Mouse (Mus musculus) liver, postnatal 0 days (tissue): ENCODE measurements around the gene Abracl. TPM values are rescaled to one million over a fixed set of nuclear protein-coding genes. Genes with fewer than 3 reads are reported as not detected.

Source experiments
- ATAC-seq: fragments of 200-750 bp; cut with Nextera tagmentation; 2 replicates; pipeline ENCODE4 v1.8.0; 2017; ENCODE audit warnings: mild to moderate bottlenecking, moderate library complexity
- DNase-seq: peaks from one replicate; pipeline ENCODE4 v3.0.0-alpha.2; 2016
- H3K27ac ChIP-seq: fragments of 300-500 bp; sonication (generic); 2 replicates; pipeline ENCODE4 v1.5.1; 2014; ENCODE audit warnings: antibody characterized with exemption, moderate library complexity, mild to moderate bottlenecking, low read depth
- H3K27me3 ChIP-seq: fragments of 300-500 bp; sonication (generic); 2 replicates; pipeline ENCODE4 v1.6.1; 2014; ENCODE audit warnings: low read length, control low read depth, mixed read lengths; ENCODE audit not compliant: insufficient read depth
- H3K36me3 ChIP-seq: fragments of 300-500 bp; sonication (generic); replicated peaks from 2 replicates; pipeline ENCODE4 v1.6.1; 2014; ENCODE audit warnings: mild to moderate bottlenecking, control low read depth, low read length, moderate library complexity, mixed read lengths; ENCODE audit not compliant: insufficient read depth
- H3K4me1 ChIP-seq: fragments of 300-500 bp; sonication (generic); 2 replicates; pipeline ENCODE4 v1.6.1; 2014; ENCODE audit warnings: antibody characterized with exemption, mild to moderate bottlenecking, control low read depth; ENCODE audit not compliant: insufficient read depth
- H3K4me2 ChIP-seq: fragments of 300-500 bp; sonication (generic); 2 replicates; pipeline ENCODE4 v1.6.1; 2014; ENCODE audit warnings: low read depth, mild to moderate bottlenecking, low read length, moderate library complexity, mixed read lengths
- H3K4me3 ChIP-seq: fragments of 300-500 bp; sonication (generic); 2 replicates; pipeline ENCODE4 v1.5.1; 2014; ENCODE audit warnings: low read depth, low read length
- H3K9ac ChIP-seq: fragments of 300-500 bp; sonication (generic); replicated peaks from 2 replicates; pipeline ENCODE4 v1.6.1; 2014; ENCODE audit warnings: mild to moderate bottlenecking, moderate library complexity
- H3K9me3 ChIP-seq: fragments of 300-500 bp; sonication (generic); 2 replicates; pipeline ENCODE4 v1.6.1; 2016; ENCODE audit warnings: mild to moderate bottlenecking, control low read depth, low read length, mixed read lengths
- CTCF ChIP-seq: sonication (generic); IDR thresholded peaks from 2 replicates; pipeline ENCODE4 v1.5.1; 2016; ENCODE audit warnings: antibody characterized with exemption, low read depth
- EP300 ChIP-seq: IDR thresholded peaks from 2 replicates; pipeline ENCODE4 v1.6.1; 2016; ENCODE audit warnings: antibody characterized with exemption, low read depth, mild to moderate bottlenecking
- WGBS: fragments of 180-500 bp; shearing (Covaris S2); extraction: QIAGEN DNeasy Blood & Tissue Kit; methylation state at CpG from one replicate; pipeline ENCODE4 v1.1.7; 2014; ENCODE audit not compliant: insufficient replicate concordance; 5-methylcytosine and 5-hydroxymethylcytosine counted together
- polyA plus RNA-seq: library from polyadenylated mRNA; unstranded; fragments of >200 nt; fragmentation: Nextera tagmentation; extraction: Ambion mirVana; gene quantifications from 2 replicates; pipeline ENCODE4 v1.2.1, GENCODE M21; 2015

Abracl gene
- polyA plus RNA-seq, 1 experiment from 2014 or later: 58.6 TPM

GRCm38 (mm10) chr10:18067761-18068446 is 44.8 kb upstream of the Abracl start:
- Histone ChIP-seq H3K9me3 (no peaks in the 10 kb centered on the region), H3K4me1 (peaks cover 31% of the 10 kb centered on the region), H3K9ac (no peak overlapping the region), H3K4me3 (no peak overlapping the region), H3K27ac (peak overlapping the region; percentile 51; the same call in 1 of the 2 replicates), H3K36me3 (no peaks in the 10 kb centered on the region), H3K4me2 (no peak overlapping the region), H3K27me3 (no peaks in the 10 kb centered on the region)
- ATAC-seq (no peak), DNase-seq (no peak)
- TF ChIP-seq EP300 (no peak), CTCF (no peak)
- WGBS: 73% methylated on average over 10 of the region's 10 CpGs

GRCm38 (mm10) chr10:18066031-18066439 is 42.9 kb upstream of the Abracl start:
- ATAC-seq: peak; percentile 84
- Histone ChIP-seq H3K4me1 (peaks cover 30% of the 10 kb centered on the region), H3K36me3 (no peaks in the 10 kb centered on the region), H3K4me3 (no peak overlapping the region), H3K27me3 (no peaks in the 10 kb centered on the region), H3K9me3 (no peaks in the 10 kb centered on the region), H3K27ac (peak overlapping the region; percentile 67), H3K9ac (no peak overlapping the region), H3K4me2 (no peak overlapping the region)
- TF ChIP-seq CTCF (no peak), EP300 (peak; percentile 29; the same call in 1 of the 2 replicates)
- DNase-seq: peak; percentile 50
- 74% methylated on average over 10 of the region's 10 CpGs for WGBS

GRCm38 (mm10) chr10:18064606-18065228 is 41.6 kb upstream of the Abracl start:
- DNase-seq (no peak), ATAC-seq (no peak)
- Histone ChIP-seq H3K27ac (no peak overlapping the region), H3K4me2 (no peak overlapping the region), H3K36me3 (no peaks in the 10 kb centered on the region), H3K9me3 (no peaks in the 10 kb centered on the region), H3K4me3 (no peak overlapping the region), H3K9ac (no peak overlapping the region), H3K4me1 (peaks cover 24% of the 10 kb centered on the region), H3K27me3 (no peaks in the 10 kb centered on the region)
- TF ChIP-seq CTCF (no peak), EP300 (no peak)
- 77% methylated on average over 7 of the region's 7 CpGs for WGBS

GRCm38 (mm10) chr10:18061533-18061932 is 38.4 kb upstream of the Abracl start:
- H3K4me2 ChIP-seq: no peak overlapping the region
- no peak for ATAC-seq
- no peak for DNase-seq
- H3K36me3 ChIP-seq: no peaks in the 10 kb centered on the region
- no peak overlapping the region for H3K27ac ChIP-seq
- H3K9me3 ChIP-seq: no peaks in the 10 kb centered on the region
- H3K4me3 ChIP-seq: no peak overlapping the region
- no peaks in the 10 kb centered on the region for H3K27me3 ChIP-seq
- H3K4me1 ChIP-seq: peaks cover 27% of the 10 kb centered on the region
- H3K9ac ChIP-seq: no peak overlapping the region
- 80% methylated on average over 4 of the region's 4 CpGs for WGBS
- TF ChIP-seq CTCF (no peak), EP300 (no peak)

- WGBS: 57% methylated on average over 2 of the region's 2 CpGs
- H3K9me3 ChIP-seq: no peaks in the 10 kb centered on the region
- no peak overlapping the region for H3K4me2 ChIP-seq
- TF ChIP-seq CTCF (no peak), EP300 (no peak)
- H3K4me1 ChIP-seq: peaks cover 24% of the 10 kb centered on the region
- no peaks in the 10 kb centered on the region for H3K36me3 ChIP-seq
- no peak overlapping the region for H3K4me3 ChIP-seq
- no peak for DNase-seq
- ATAC-seq: no peak
- H3K27me3 ChIP-seq: no peaks in the 10 kb centered on the region
- H3K9ac ChIP-seq: no peak overlapping the region
- H3K27ac ChIP-seq: no peak overlapping the region
These were observed 37.7 kb upstream of the Abracl start for GRCm38 (mm10) chr10:18060778-18061177.

- Histone ChIP-seq H3K36me3 (no peaks in the 10 kb centered on the region), H3K4me1 (peaks cover 24% of the 10 kb centered on the region), H3K27ac (0 out of 2 replicates have a peak overlapping the region, but pooled peaks have one; percentile 14), H3K4me2 (no peak overlapping the region), H3K27me3 (no peaks in the 10 kb centered on the region), H3K9ac (no peak overlapping the region), H3K9me3 (no peaks in the 10 kb centered on the region), H3K4me3 (no peak overlapping the region)
- TF ChIP-seq CTCF (no peak), EP300 (no peak)
- DNase-seq: no peak
- 74% methylated on average over 13 of the region's 13 CpGs for WGBS
- no peak for ATAC-seq
These were observed 36.7 kb upstream of the Abracl start for GRCm38 (mm10) chr10:18059807-18060206.
